Mouse (Mus musculus) limb, embryonic 14.5 days (tissue): ENCODE results near the gene Sp3. TPM values are rescaled to one million over a fixed set of nuclear protein-coding genes. Genes with fewer than 3 reads are reported as not detected.

ENCODE experiments used
- ATAC-seq: fragments of 200-750 bp; cut with Nextera tagmentation; 2 replicates; pipeline ENCODE4 v1.8.0; 2017; ENCODE audit warnings: low read depth, moderate number of reproducible peaks, moderate TSS enrichment; ENCODE audit not compliant: low FRiP score
- DNase-seq: peaks from one replicate; pipeline ENCODE4 v3.0.0-alpha.2; 2015; ENCODE audit warnings: low spot score
- H3K27ac ChIP-seq: fragments of 300-500 bp; sonication (generic); replicated peaks from 2 replicates; pipeline ENCODE4 v1.5.1; 2014; ENCODE audit warnings: low read depth, mild to moderate bottlenecking, low read length, moderate library complexity, mixed read lengths
- H3K27me3 ChIP-seq: fragments of 300-500 bp; sonication (generic); 2 replicates; pipeline ENCODE4 v1.6.1; 2014; ENCODE audit warnings: low read length, mixed read lengths; ENCODE audit not compliant: control insufficient read depth, insufficient read depth
- H3K36me3 ChIP-seq: fragments of 300-500 bp; sonication (generic); 2 replicates; pipeline ENCODE4 v1.6.1; 2014; ENCODE audit warnings: mild to moderate bottlenecking, low read length, moderate library complexity, mixed read lengths; ENCODE audit not compliant: control insufficient read depth, insufficient read depth
- H3K4me1 ChIP-seq: fragments of 300-500 bp; sonication (generic); 2 replicates; pipeline ENCODE4 v1.6.1; 2014; ENCODE audit warnings: antibody characterized with exemption, low read length, mixed read lengths; ENCODE audit not compliant: control insufficient read depth, insufficient read depth
- H3K4me2 ChIP-seq: fragments of 300-500 bp; sonication (generic); replicated peaks from 2 replicates; pipeline ENCODE4 v1.6.1; 2014; ENCODE audit warnings: low read depth, mild to moderate bottlenecking, low read length, moderate library complexity; ENCODE audit not compliant: severe bottlenecking
- H3K4me3 ChIP-seq: fragments of 300-500 bp; sonication (generic); replicated peaks from 2 replicates; pipeline ENCODE4 v1.5.1; 2014; ENCODE audit warnings: low read length
- H3K9ac ChIP-seq: fragments of 300-500 bp; sonication (generic); 2 replicates; pipeline ENCODE4 v1.6.1; 2014; ENCODE audit warnings: mild to moderate bottlenecking, low read depth, low read length, moderate library complexity; ENCODE audit not compliant: severe bottlenecking
- H3K9me3 ChIP-seq: fragments of 300-500 bp; sonication (generic); 2 replicates; pipeline ENCODE4 v1.6.1; 2016; ENCODE audit warnings: low read length; ENCODE audit not compliant: control insufficient read depth
- POLR2A ChIP-seq: fragments of 200-500 bp; IDR thresholded peaks from 2 replicates; pipeline ENCODE4 v1.8.0; 2012; ENCODE audit warnings: inconsistent platforms, mild to moderate bottlenecking, moderate library complexity, borderline replicate concordance; ENCODE audit not compliant: insufficient read depth, insufficient read length; ENCODE audit errors: extremely low read depth
- WGBS: fragments of 180-500 bp; shearing (Covaris S2); extraction: QIAGEN DNeasy Blood & Tissue Kit; methylation state at CpG from one replicate; pipeline ENCODE4 v1.1.7; 2014; 5-methylcytosine and 5-hydroxymethylcytosine counted together
- polyA plus RNA-seq, 2 experiments: library from polyadenylated mRNA; depleted of rRNA in 1 of 2; stranded (reverse) in 1 of 2; unstranded in 1 of 2; fragments of >200 nt; fragmentation: Nextera tagmentation in 1 of 2; extraction: Ambion mirVana in 1 of 2; gene quantifications; 2 replicates each; pipeline versions ENCODE4 v1.2.1 to v1.2.3; 2012 to 2014

The Sp3 gene
- polyA plus RNA-seq, 2 experiments, result 40.3 to 70.1 TPM

- Histone ChIP-seq H3K27ac (no peak within 1 kb of the TSS), H3K36me3 (no peaks in the 10 kb centered on the region), H3K4me2 (no peak within 1 kb of the TSS), H3K9ac (no peak within 1 kb of the TSS), H3K9me3 (0 out of 2 replicates have a peak, but pooled peaks cover 5% of the 10 kb centered on the region), H3K4me1 (peaks cover 6% of the 10 kb centered on the region), H3K4me3 (no peak within 1 kb of the TSS), H3K27me3 (no peaks in the 10 kb centered on the region)
- ATAC-seq (no peak), DNase-seq (no peak)
- no peak for TF ChIP-seq POLR2A
- 94% methylated on average over 5 of the region's 5 CpGs for WGBS
These were observed 6.4 kb upstream of the Sp3 start, which contains the start of gene Gm11084 for GRCm38 (mm10) chr2:72986616-72987015. TSS of gene Gm11084 (minus strand) at chr2:72986716.

- no peak overlapping the region for H3K27ac ChIP-seq
- ATAC-seq (no peak), DNase-seq (no peak)
- WGBS, result 64% methylated on average over 1 of the region's 1 CpGs
- no peaks in the 10 kb centered on the region for H3K36me3 ChIP-seq
- TF ChIP-seq POLR2A, result no peak
- peaks cover 6% of the 10 kb centered on the region for H3K4me1 ChIP-seq
- H3K27me3 ChIP-seq, result no peaks in the 10 kb centered on the region
- no peak overlapping the region for H3K9ac ChIP-seq
- no peak overlapping the region for H3K4me2 ChIP-seq
- 0 out of 2 replicates have a peak, but pooled peaks cover 5% of the 10 kb centered on the region for H3K9me3 ChIP-seq
- no peak overlapping the region for H3K4me3 ChIP-seq
These were observed 5.3 kb upstream of the Sp3 start for GRCm38 (mm10) chr2:72985516-72985915.

- H3K27ac ChIP-seq, result 0 out of 2 replicates have a peak overlapping the region, but pooled peaks have one; percentile 10
- no peak overlapping the region for H3K9ac ChIP-seq
- no peak for ATAC-seq
- TF ChIP-seq POLR2A, result no peak
- H3K4me2 ChIP-seq, result no peak overlapping the region
- H3K4me3 ChIP-seq, result no peak overlapping the region
- H3K36me3 ChIP-seq, result no peaks in the 10 kb centered on the region
- 0 out of 2 replicates have a peak, but pooled peaks cover 5% of the 10 kb centered on the region for H3K9me3 ChIP-seq
- H3K27me3 ChIP-seq, result no peaks in the 10 kb centered on the region
- peaks cover 6% of the 10 kb centered on the region for H3K4me1 ChIP-seq
- no peak for DNase-seq
- WGBS, result 21% methylated on average over 4 of the region's 4 CpGs
These were observed 4.6 kb upstream of the Sp3 start for GRCm38 (mm10) chr2:72984806-72985205.

GRCm38 (mm10) chr2:72983211-72983610 is 3.0 kb upstream of the Sp3 start:
- H3K27me3 ChIP-seq, result no peaks in the 10 kb centered on the region
- ATAC-seq (no peak), DNase-seq (no peak)
- H3K4me1 ChIP-seq, result peaks cover 6% of the 10 kb centered on the region
- WGBS, result 90% methylated on average over 3 of the region's 3 CpGs
- TF ChIP-seq POLR2A, result no peak
- no peak overlapping the region for H3K9ac ChIP-seq
- H3K9me3 ChIP-seq, result no peaks in the 10 kb centered on the region
- H3K4me3 ChIP-seq, result no peak overlapping the region
- no peak overlapping the region for H3K4me2 ChIP-seq
- no peak overlapping the region for H3K27ac ChIP-seq
- H3K36me3 ChIP-seq, result no peaks in the 10 kb centered on the region

GRCm38 (mm10) chr2:72982110-72982785 is 2.0 kb upstream of the Sp3 start:
- Histone ChIP-seq H3K36me3 (no peaks in the 10 kb centered on the region), H3K27ac (no peak overlapping the region), H3K9me3 (no peaks in the 10 kb centered on the region), H3K4me1 (peaks cover 7% of the 10 kb centered on the region), H3K9ac (no peak overlapping the region), H3K4me2 (no peak overlapping the region), H3K27me3 (no peaks in the 10 kb centered on the region), H3K4me3 (no peak overlapping the region)
- no peak for TF ChIP-seq POLR2A
- DNase-seq (no peak), ATAC-seq (no peak)
- WGBS, result 90% methylated on average over 7 of the region's 7 CpGs
